Mouse (Mus musculus) kidney, adult 2 months (tissue): Measurements from ENCODE around the gene Smyd1. TPM values are rescaled to one million over a fixed set of nuclear protein-coding genes. Genes with fewer than 3 reads are reported as not detected.

Experiments
- DNase-seq: peaks from one replicate; pipeline ENCODE4 v3.0.0; 2021
- H3K27ac ChIP-seq: fragments of 200-500 bp; 2 replicates; pipeline ENCODE4 v1.5.1; 2012; ENCODE audit warnings: low read depth, low read length, control low read depth, inconsistent platforms; ENCODE audit not compliant: insufficient read depth
- H3K27me3 ChIP-seq: fragments of 200-500 bp; replicated peaks from 2 replicates; pipeline ENCODE4 v1.6.1; 2012; ENCODE audit warnings: mild to moderate bottlenecking, moderate library complexity, low read length, inconsistent platforms; ENCODE audit not compliant: control insufficient read depth, insufficient read depth
- H3K36me3 ChIP-seq: fragments of 200-500 bp; 2 replicates; pipeline ENCODE4 v1.6.1; 2012; ENCODE audit warnings: mild to moderate bottlenecking, moderate library complexity, low read length, inconsistent platforms; ENCODE audit not compliant: control insufficient read depth, insufficient read depth
- H3K4me1 ChIP-seq: fragments of 200-500 bp; 2 replicates; pipeline ENCODE4 v1.6.1; 2011; ENCODE audit warnings: low read length; ENCODE audit not compliant: control insufficient read depth, insufficient read depth
- H3K4me3 ChIP-seq: fragments of 200-500 bp; 2 replicates; pipeline ENCODE4 v1.5.1; 2011; ENCODE audit warnings: mild to moderate bottlenecking, low read depth, low read length, control low read depth; ENCODE audit not compliant: insufficient read depth
- CTCF ChIP-seq: fragments of 200-500 bp; conservative IDR thresholded peaks from 2 replicates; pipeline ENCODE4 v1.5.1; 2011; ENCODE audit warnings: low read depth, mild to moderate bottlenecking, control low read depth, low read length, moderate library complexity, mixed read lengths; ENCODE audit not compliant: insufficient read depth, insufficient read length
- POLR2A ChIP-seq: fragments of 200-500 bp; IDR thresholded peaks from one replicate; pipeline ENCODE4 v1.6.1; 2011; ENCODE audit warnings: low read depth, low read length, control low read depth
- WGBS: fragments of 180-500 bp; shearing (Covaris S2); methylation state at CpG from one replicate; pipeline ENCODE4 v1.1.7; 2018; 5-methylcytosine and 5-hydroxymethylcytosine counted together
- polyA plus RNA-seq: library from polyadenylated mRNA; depleted of rRNA; stranded (reverse); fragments of >200 nt; gene quantifications from 2 replicates; pipeline ENCODE4 v1.2.3, GENCODE M21; 2012

Gene Smyd1
- polyA plus RNA-seq, 1 experiment, result 2.3 TPM

GRCm38 (mm10) chr6:71260051-71260640 lies 61.9 kb downstream of the Smyd1 start:
- Histone ChIP-seq H3K27ac (no peak overlapping the region), H3K4me1 (no peaks in the 10 kb centered on the region), H3K27me3 (no peaks in the 10 kb centered on the region), H3K36me3 (no peaks in the 10 kb centered on the region), H3K4me3 (no peak overlapping the region)
- 61% methylated on average over 6 of the region's 6 CpGs for WGBS
- no peak for DNase-seq
- no peak for TF ChIP-seq CTCF
- TF ChIP-seq POLR2A, result no peak

GRCm38 (mm10) chr6:71259166-71259565 lies 62.9 kb downstream of the Smyd1 start:
- H3K27me3 ChIP-seq, result no peaks in the 10 kb centered on the region
- TF ChIP-seq CTCF, result no peak
- H3K27ac ChIP-seq, result no peak overlapping the region
- no peak overlapping the region for H3K4me3 ChIP-seq
- WGBS, result 91% methylated on average over 4 of the region's 4 CpGs
- H3K36me3 ChIP-seq, result no peaks in the 10 kb centered on the region
- no peaks in the 10 kb centered on the region for H3K4me1 ChIP-seq
- no peak for DNase-seq

DNA sequence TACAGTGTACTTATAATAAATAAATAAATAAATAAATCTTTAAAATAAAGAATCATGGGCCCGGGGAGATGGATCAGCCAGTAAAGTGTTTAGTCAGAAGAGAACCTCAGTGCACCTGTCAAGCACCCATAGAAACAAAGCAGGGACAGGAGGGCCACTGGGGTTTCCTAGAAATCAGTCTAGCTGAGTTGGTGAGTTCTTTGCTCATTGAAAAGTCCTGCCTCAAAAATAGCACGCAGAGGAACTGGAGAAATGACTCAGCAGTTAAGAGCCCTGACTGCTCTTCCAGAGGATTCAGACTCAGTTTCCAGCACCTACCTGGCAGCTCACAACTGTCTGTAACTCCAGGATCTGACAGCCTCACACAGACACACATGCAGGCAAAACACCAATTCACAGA lies 63.5 kb downstream of the Smyd1 start:
- Histone ChIP-seq H3K27ac (no peak overlapping the region), H3K4me3 (no peak overlapping the region), H3K36me3 (no peaks in the 10 kb centered on the region), H3K4me1 (no peaks in the 10 kb centered on the region), H3K27me3 (no peaks in the 10 kb centered on the region)
- DNase-seq, result no peak
- no peak for TF ChIP-seq POLR2A
- no peak for TF ChIP-seq CTCF
- WGBS, result 70% methylated on average over 2 of the region's 2 CpGs

GRCm38 (mm10) chr6:71257375-71257774 lies 64.7 kb downstream of the Smyd1 start:
- TF ChIP-seq CTCF, result no peak
- no peak for TF ChIP-seq POLR2A
- Histone ChIP-seq H3K27ac (no peak overlapping the region), H3K4me1 (no peaks in the 10 kb centered on the region), H3K27me3 (no peaks in the 10 kb centered on the region), H3K4me3 (no peak overlapping the region), H3K36me3 (no peaks in the 10 kb centered on the region)
- no peak for DNase-seq
- WGBS, result 47% methylated on average over 1 of the region's 1 CpGs

DNA sequence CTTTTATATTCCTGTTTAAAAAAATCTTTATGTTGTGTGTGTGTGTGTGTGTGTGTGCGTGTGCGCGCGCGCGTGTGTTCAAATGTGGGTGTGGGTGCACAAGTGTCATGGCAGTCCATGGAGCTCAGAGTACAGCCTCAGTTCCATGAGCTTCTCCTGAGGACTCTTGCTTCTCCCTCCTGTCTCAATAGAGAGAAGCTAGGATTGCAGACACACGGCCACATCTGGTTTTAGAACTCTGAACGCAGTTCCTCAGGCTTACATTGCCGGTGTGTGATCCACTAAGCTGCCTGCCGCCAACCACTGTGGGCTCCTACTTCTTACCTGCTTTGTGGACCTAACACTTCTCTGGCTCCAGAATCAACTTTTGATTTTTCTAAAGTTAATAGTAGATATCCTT lies 65.9 kb downstream of the Smyd1 start:
- WGBS, result 95% methylated on average over 10 of the region's 10 CpGs

GRCm38 (mm10) chr6:71254456-71254855 lies 67.6 kb downstream of the Smyd1 start:
- H3K27ac ChIP-seq, result no peak overlapping the region
- no peak overlapping the region for H3K4me3 ChIP-seq
- H3K4me1 ChIP-seq, result no peaks in the 10 kb centered on the region
- WGBS, result 91% methylated on average over 6 of the region's 6 CpGs
- DNase-seq, result no peak
- no peaks in the 10 kb centered on the region for H3K27me3 ChIP-seq
- H3K36me3 ChIP-seq, result no peaks in the 10 kb centered on the region
- TF ChIP-seq POLR2A (no peak), CTCF (no peak)

More for the DNA sequence above, 65.9 kb downstream of the Smyd1 start:
- Histone ChIP-seq H3K36me3 (no peaks in the 10 kb centered on the region), H3K27me3 (no peaks in the 10 kb centered on the region), H3K4me1 (no peaks in the 10 kb centered on the region), H3K4me3 (no peak overlapping the region), H3K27ac (no peak overlapping the region)
- DNase-seq, result no peak
- TF ChIP-seq POLR2A (no peak), CTCF (no peak)

DNA sequence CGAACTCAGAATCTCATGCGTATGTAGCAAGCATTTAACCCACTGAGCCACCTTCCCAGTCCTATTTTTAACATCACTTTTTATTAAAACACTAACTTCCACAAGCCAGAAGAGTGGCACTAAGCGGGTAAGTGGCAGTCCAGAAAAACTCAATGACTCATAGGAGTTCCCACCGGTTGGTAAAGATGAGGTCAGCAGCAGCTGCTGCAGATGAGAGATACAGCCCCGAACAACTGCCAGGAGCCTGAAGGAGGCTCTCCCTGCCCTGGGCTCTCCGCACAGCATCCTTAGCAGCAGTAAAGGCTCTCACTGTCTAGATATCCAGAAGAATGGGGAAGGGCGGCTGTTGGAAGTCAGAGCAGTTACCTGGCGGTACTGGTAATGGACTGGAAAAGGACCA lies 71.1 kb downstream of the Smyd1 start:
- no peak overlapping the region for H3K27ac ChIP-seq
- H3K27me3 ChIP-seq, result no peaks in the 10 kb centered on the region
- no peak overlapping the region for H3K4me3 ChIP-seq
- DNase-seq, result no peak
- no peaks in the 10 kb centered on the region for H3K4me1 ChIP-seq
- WGBS, result 82% methylated on average over 8 of the region's 8 CpGs
- TF ChIP-seq POLR2A (no peak), CTCF (no peak)
- no peaks in the 10 kb centered on the region for H3K36me3 ChIP-seq

DNA sequence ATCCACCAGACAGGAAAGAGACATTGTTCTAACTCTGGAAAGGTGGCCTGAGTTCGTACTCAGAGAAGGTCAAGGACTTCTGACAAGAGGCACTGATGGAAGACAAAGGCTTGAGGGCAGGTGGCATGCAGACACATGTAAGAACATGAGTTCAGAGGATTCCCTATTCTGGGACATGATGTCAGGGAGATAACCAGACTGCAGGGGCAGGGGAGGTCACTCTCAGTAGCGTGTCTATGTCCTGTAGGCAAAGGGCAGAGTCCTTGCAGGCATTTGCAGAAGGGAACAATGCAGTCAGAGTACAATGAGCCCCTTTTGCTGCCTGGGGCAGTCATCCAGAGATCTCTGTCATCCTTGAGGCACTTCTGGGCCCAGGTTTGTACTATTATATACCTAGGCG lies 72.4 kb downstream of the Smyd1 start:
- TF ChIP-seq CTCF (no peak), POLR2A (no peak)
- Histone ChIP-seq H3K27ac (no peak overlapping the region), H3K36me3 (no peaks in the 10 kb centered on the region), H3K27me3 (no peaks in the 10 kb centered on the region), H3K4me1 (no peaks in the 10 kb centered on the region), H3K4me3 (no peak overlapping the region)
- DNase-seq, result no peak
- 70% methylated on average over 3 of the region's 3 CpGs for WGBS
